Mouse (Mus musculus) embryonic facial prominence, embryonic 12.5 days (tissue): Measurements from ENCODE around the gene Dnajc3. TPM values are rescaled to one million over a fixed set of nuclear protein-coding genes. Genes with fewer than 3 reads are reported as not detected.
"Not testable (repeated sequence)": the region's sequence is repeated elsewhere in the genome, so short reads cannot be mapped to it uniquely, and the experiment has no call there.

Source experiments
- ATAC-seq: fragments of 200-750 bp; cut with Nextera tagmentation; 2 replicates; pipeline ENCODE4 v1.8.0; 2017; ENCODE audit not compliant: insufficient number of reproducible peaks, insufficient read depth, low FRiP score, low TSS enrichment
- H3K27ac ChIP-seq: fragments of 300-500 bp; sonication (generic); 2 replicates; pipeline ENCODE4 v1.5.1; 2016; ENCODE audit warnings: mild to moderate bottlenecking
- H3K27me3 ChIP-seq: fragments of 300-500 bp; sonication (generic); 2 replicates; pipeline ENCODE4 v1.6.1; 2016; ENCODE audit warnings: mild to moderate bottlenecking, moderate library complexity
- H3K36me3 ChIP-seq: fragments of 300-500 bp; sonication (generic); 2 replicates; pipeline ENCODE4 v1.6.1; 2016; ENCODE audit warnings: mild to moderate bottlenecking
- H3K4me1 ChIP-seq: fragments of 300-500 bp; sonication (generic); 2 replicates; pipeline ENCODE4 v1.6.1; 2016
- H3K4me2 ChIP-seq: fragments of 300-500 bp; sonication (generic); replicated peaks from 2 replicates; pipeline ENCODE4 v1.6.1; 2016; ENCODE audit warnings: mild to moderate bottlenecking, moderate library complexity
- H3K4me3 ChIP-seq: fragments of 300-500 bp; sonication (generic); 2 replicates; pipeline ENCODE4 v1.5.1; 2016; ENCODE audit warnings: mild to moderate bottlenecking
- H3K9ac ChIP-seq: fragments of 300-500 bp; sonication (generic); 2 replicates; pipeline ENCODE4 v1.6.1; 2016; ENCODE audit warnings: mild to moderate bottlenecking, moderate library complexity
- H3K9me3 ChIP-seq: fragments of 300-500 bp; sonication (generic); 2 replicates; pipeline ENCODE4 v1.6.1; 2016; ENCODE audit warnings: mild to moderate bottlenecking, moderate library complexity
- WGBS: fragments of 180-500 bp; shearing (Covaris S2); methylation state at CpG from one replicate; pipeline ENCODE4 v1.1.7; 2016; 5-methylcytosine and 5-hydroxymethylcytosine counted together
- polyA plus RNA-seq: library from polyadenylated mRNA; unstranded; fragments of >200 nt; fragmentation: Nextera tagmentation; extraction: Ambion mirVana; gene quantifications from 2 replicates; pipeline ENCODE4 v1.2.1, GENCODE M21; 2016

The Dnajc3 gene
- polyA plus RNA-seq, 1 experiment from 2014 or later = 30.9 TPM

- H3K9me3 ChIP-seq = no peaks in the 10 kb centered on the region
- H3K4me1 ChIP-seq = no peaks in the 10 kb centered on the region
- H3K4me3 ChIP-seq = no peak overlapping the region
- peaks cover 47% of the 10 kb centered on the region for H3K36me3 ChIP-seq
- WGBS = 95% methylated on average over 4 of the region's 4 CpGs
- H3K27me3 ChIP-seq = no peaks in the 10 kb centered on the region
- ATAC-seq = no peak
- H3K9ac ChIP-seq = no peak overlapping the region
- H3K4me2 ChIP-seq = no peak overlapping the region
- no peak overlapping the region for H3K27ac ChIP-seq
Observed at GRCm38 (mm10) chr14:118965356-118966000, 27.7 kb downstream of the Dnajc3 start.

GRCm38 (mm10) chr14:118967646-118968045 lies 29.9 kb downstream of the Dnajc3 start:
- H3K27me3 ChIP-seq = no peaks in the 10 kb centered on the region
- H3K4me2 ChIP-seq = no peak overlapping the region
- ATAC-seq = no peak
- no peak overlapping the region for H3K4me3 ChIP-seq
- 88% methylated on average over 7 of the region's 7 CpGs for WGBS
- H3K9me3 ChIP-seq = no peaks in the 10 kb centered on the region
- peaks cover 50% of the 10 kb centered on the region for H3K36me3 ChIP-seq
- H3K9ac ChIP-seq = no peak overlapping the region
- no peaks in the 10 kb centered on the region for H3K4me1 ChIP-seq
- no peak overlapping the region for H3K27ac ChIP-seq

- no peak overlapping the region for H3K9ac ChIP-seq
- ATAC-seq = no peak
- H3K36me3 ChIP-seq = peaks cover 62% of the 10 kb centered on the region
- WGBS = 97% methylated on average over 6 of the region's 6 CpGs
- H3K9me3 ChIP-seq = no peaks in the 10 kb centered on the region
- no peaks in the 10 kb centered on the region for H3K4me1 ChIP-seq
- no peak overlapping the region for H3K4me3 ChIP-seq
- no peaks in the 10 kb centered on the region for H3K27me3 ChIP-seq
- no peak overlapping the region for H3K4me2 ChIP-seq
- no peak overlapping the region for H3K27ac ChIP-seq
Observed at GRCm38 (mm10) chr14:118972268-118972667, 34.5 kb downstream of the Dnajc3 start.

GRCm38 (mm10) chr14:118977136-118977816 lies 39.5 kb downstream of the Dnajc3 start:
- H3K4me2 ChIP-seq = no peak overlapping the region
- H3K4me1 ChIP-seq = no peaks in the 10 kb centered on the region
- no peak overlapping the region for H3K27ac ChIP-seq
- H3K4me3 ChIP-seq = no peak overlapping the region
- no peak for ATAC-seq
- no peak overlapping the region for H3K9ac ChIP-seq
- no peaks in the 10 kb centered on the region for H3K9me3 ChIP-seq
- H3K27me3 ChIP-seq = no peaks in the 10 kb centered on the region
- 75% methylated on average over 8 of the region's 8 CpGs for WGBS
- peaks cover 49% of the 10 kb centered on the region for H3K36me3 ChIP-seq

- WGBS = 81% methylated on average over 7 of the region's 7 CpGs
- H3K9me3 ChIP-seq = no peaks in the 10 kb centered on the region
- H3K4me3 ChIP-seq = no peak overlapping the region
- no peak for ATAC-seq
- H3K27me3 ChIP-seq = no peaks in the 10 kb centered on the region
- H3K4me1 ChIP-seq = no peaks in the 10 kb centered on the region
- H3K27ac ChIP-seq = no peak overlapping the region
- H3K36me3 ChIP-seq = peaks cover 45% of the 10 kb centered on the region
- no peak overlapping the region for H3K9ac ChIP-seq
- H3K4me2 ChIP-seq = no peak overlapping the region
Observed at GRCm38 (mm10) chr14:118979571-118980325, 42.0 kb downstream of the Dnajc3 start.

- Histone ChIP-seq H3K9ac (no peak overlapping the region), H3K27me3 (no peaks in the 10 kb centered on the region), H3K27ac (no peak overlapping the region), H3K4me2 (no peak overlapping the region), H3K4me3 (no peak overlapping the region), H3K36me3 (peaks cover 46% of the 10 kb centered on the region), H3K9me3 (no peaks in the 10 kb centered on the region), H3K4me1 (no peaks in the 10 kb centered on the region)
- ATAC-seq = no peak
- 78% methylated on average over 5 of the region's 5 CpGs for WGBS
Observed at GRCm38 (mm10) chr14:118980358-118980757, 42.6 kb downstream of the Dnajc3 start.

- no peak for ATAC-seq
- no peak overlapping the region for H3K27ac ChIP-seq
- H3K9me3 ChIP-seq = no peaks in the 10 kb centered on the region
- H3K4me3 ChIP-seq = no peak overlapping the region
- WGBS = 85% methylated on average over 8 of the region's 8 CpGs
- H3K4me1 ChIP-seq = no peaks in the 10 kb centered on the region
- H3K9ac ChIP-seq = no peak overlapping the region
- no peak overlapping the region for H3K4me2 ChIP-seq
- no peaks in the 10 kb centered on the region for H3K27me3 ChIP-seq
- H3K36me3 ChIP-seq = peaks cover 47% of the 10 kb centered on the region
Observed at GRCm38 (mm10) chr14:118980890-118981289, 43.1 kb downstream of the Dnajc3 start.

- not testable (repeated sequence) for H3K27me3 ChIP-seq, ATAC-seq, H3K4me3 ChIP-seq, H3K4me1 ChIP-seq, H3K9me3 ChIP-seq, H3K4me2 ChIP-seq, H3K9ac ChIP-seq, H3K27ac ChIP-seq
- H3K36me3 ChIP-seq = peaks cover 44% of the 10 kb centered on the region
- WGBS = 88% methylated on average over 6 of the region's 6 CpGs
Observed at GRCm38 (mm10) chr14:118981711-118982428, 44.1 kb downstream of the Dnajc3 start.

- H3K4me3 ChIP-seq, H3K27me3 ChIP-seq, H3K9me3 ChIP-seq, H3K27ac ChIP-seq, H3K4me1 ChIP-seq, H3K9ac ChIP-seq, H3K4me2 ChIP-seq, ATAC-seq: not testable (repeated sequence)
- 78% methylated on average over 10 of the region's 11 CpGs for WGBS
- H3K36me3 ChIP-seq = peaks cover 37% of the 10 kb centered on the region
Observed at GRCm38 (mm10) chr14:118982429-118983045, 44.8 kb downstream of the Dnajc3 start.

- peaks cover 29% of the 10 kb centered on the region for H3K36me3 ChIP-seq
- no peaks in the 10 kb centered on the region for H3K4me1 ChIP-seq
- no peak overlapping the region for H3K4me3 ChIP-seq
- H3K4me2 ChIP-seq = no peak overlapping the region
- H3K27ac ChIP-seq = no peak overlapping the region
- H3K27me3 ChIP-seq = no peaks in the 10 kb centered on the region
- no peaks in the 10 kb centered on the region for H3K9me3 ChIP-seq
- no peak overlapping the region for H3K9ac ChIP-seq
- ATAC-seq = no peak
Observed at GRCm38 (mm10) chr14:118983396-118983795, 45.6 kb downstream of the Dnajc3 start.

- 78% methylated on average over 4 of the region's 4 CpGs for WGBS
- Histone ChIP-seq H3K9ac (no peak overlapping the region), H3K4me3 (no peak overlapping the region), H3K27ac (no peak overlapping the region), H3K4me1 (no peaks in the 10 kb centered on the region), H3K36me3 (peaks cover 26% of the 10 kb centered on the region), H3K27me3 (no peaks in the 10 kb centered on the region), H3K4me2 (no peak overlapping the region), H3K9me3 (no peaks in the 10 kb centered on the region)
- no peak for ATAC-seq
Observed at GRCm38 (mm10) chr14:118984161-118984560, 46.4 kb downstream of the Dnajc3 start.
